Mouse (Mus musculus): ENCODE data around the gene Xylb.

DNA sequence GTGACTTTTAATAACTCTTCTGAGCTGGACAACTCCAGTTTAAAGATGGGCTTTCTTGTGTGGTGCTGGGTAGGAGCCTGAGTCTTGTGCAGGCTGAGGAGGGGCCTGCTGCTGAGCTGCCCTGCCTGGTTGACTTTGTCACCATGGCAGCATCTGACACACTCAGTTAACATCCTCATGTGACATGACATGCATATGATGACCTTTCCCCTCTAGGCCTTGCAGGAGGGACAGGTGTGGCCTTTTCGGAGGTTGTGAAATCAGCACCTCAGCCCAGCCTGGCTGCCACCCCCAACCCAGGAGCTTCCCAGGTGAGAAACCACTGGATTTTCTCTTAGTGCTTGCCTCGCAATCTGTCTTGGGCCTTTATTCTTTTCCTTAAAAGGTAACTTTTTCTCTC lies 33.0 kb downstream of the Xylb start:
- no peak for TF ChIP-seq CTCF (IDR thresholded peaks at IDR 0.05; ENCODE audit: extremely low read depth, insufficient read depth, insufficient read length, insufficient replicate concordance)
- TF ChIP-seq POLR2A (IDR thresholded peaks at IDR 0.05; ENCODE audit: low read depth, low read length), result no peak
